Mouse (Mus musculus): ENCODE data around the gene Gnpat.

Gnpat gene

GRCm38 (mm10) chr8:124845131-124845530, 17.7 kb upstream of the Gnpat start:
- no peak for DNase-seq

GRCm38 (mm10) chr8:124845573-124845972, 17.3 kb upstream of the Gnpat start:
- no peak for DNase-seq

- no peak for DNase-seq
Measured at GRCm38 (mm10) chr8:124853511-124853910, 9.3 kb upstream of the Gnpat start.

- peak; percentile 44 to 48 for DNase-seq
Measured at GRCm38 (mm10) chr8:124859466-124859865, 3.4 kb upstream of the Gnpat start.

GRCm38 (mm10) chr8:124860188-124860587, 2.6 kb upstream of the Gnpat start:
- DNase-seq = no peak

- DNase-seq = no peak
Measured at GRCm38 (mm10) chr8:124863163-124863677, 387 bp downstream of the Gnpat start.

GRCm38 (mm10) chr8:124863729-124864128, 896 bp downstream of the Gnpat start:
- peak in 1 of 2 experiments; percentile 7 for DNase-seq

- no peak for DNase-seq
Measured at GRCm38 (mm10) chr8:124866669-124867068, 3.8 kb downstream of the Gnpat start.

- no peak for DNase-seq
Measured at GRCm38 (mm10) chr8:124867126-124867525, 4.3 kb downstream of the Gnpat start.

GRCm38 (mm10) chr8:124869708-124870107, 6.9 kb downstream of the Gnpat start:
- DNase-seq = no peak

GRCm38 (mm10) chr8:124871474-124871873, 8.6 kb downstream of the Gnpat start:
- DNase-seq = no peak

- DNase-seq = no peak
Measured at GRCm38 (mm10) chr8:124872081-124872480, 9.2 kb downstream of the Gnpat start.

GRCm38 (mm10) chr8:124872690-124873089, 9.9 kb downstream of the Gnpat start:
- no peak for DNase-seq

GRCm38 (mm10) chr8:124878141-124878540, 15.3 kb downstream of the Gnpat start:
- no peak for DNase-seq

GRCm38 (mm10) chr8:124878946-124879526, 16.2 kb downstream of the Gnpat start:
- no peak for DNase-seq

GRCm38 (mm10) chr8:124888385-124888784, 25.6 kb downstream of the Gnpat start:
- DNase-seq = no peak

- no peak for DNase-seq
Measured at GRCm38 (mm10) chr8:124892596-124892995, 29.8 kb downstream of the Gnpat start.

GRCm38 (mm10) chr8:124896010-124896631, 33.3 kb downstream of the Gnpat start:
- DNase-seq = peak in 1 of 2 experiments; percentile 24

GRCm38 (mm10) chr8:124896632-124897385, 34.0 kb downstream of the Gnpat start:
- DNase-seq = peak; percentile 52 to 63

GRCm38 (mm10) chr8:124897386-124898250, 34.8 kb downstream of the Gnpat start, which contains the start of the genes Exoc8 and Sprtn:
Exoc8 (minus strand) TSS chr8:124897705.
Sprtn (plus strand) TSS chr8:124897886.
- DNase-seq = peak; percentile 97 to 98

GRCm38 (mm10) chr8:124898251-124898905, 35.5 kb downstream of the Gnpat start:
- DNase-seq = no peak

- no peak for DNase-seq
Measured at GRCm38 (mm10) chr8:124903198-124903597, 40.4 kb downstream of the Gnpat start.

Measured in thymus, postnatal 36 days (tissue).